Mouse (Mus musculus) gonadal fat pad, adult 2 months (tissue): ENCODE data around the gene Ccdc78. TPM values are rescaled to one million over a fixed set of nuclear protein-coding genes. Genes with fewer than 3 reads are reported as not detected.
"Not testable (repeated sequence)": the region's sequence is repeated elsewhere in the genome, so short reads cannot be mapped to it uniquely, and the experiment has no call there.

Experiments
- DNase-seq: peaks from one replicate; pipeline ENCODE4 v3.0.0-alpha.2; 2012; ENCODE audit warnings: low read depth
- polyA plus RNA-seq: library from polyadenylated mRNA; depleted of rRNA; stranded (reverse); fragments of >200 nt; gene quantifications from 2 replicates; pipeline ENCODE4 v1.2.3, GENCODE M21; 2012; rRNA removed

Gene Ccdc78
- 0.29 and 0.30 TPM in 2 replicates for polyA plus RNA-seq

- no peak for DNase-seq
Measured at GRCm38 (mm10) chr17:25786280-25786679, at the start of gene Ccdc78. Gene Ccdc78, plus strand, starts transcription at chr17:25786580.

DNA sequence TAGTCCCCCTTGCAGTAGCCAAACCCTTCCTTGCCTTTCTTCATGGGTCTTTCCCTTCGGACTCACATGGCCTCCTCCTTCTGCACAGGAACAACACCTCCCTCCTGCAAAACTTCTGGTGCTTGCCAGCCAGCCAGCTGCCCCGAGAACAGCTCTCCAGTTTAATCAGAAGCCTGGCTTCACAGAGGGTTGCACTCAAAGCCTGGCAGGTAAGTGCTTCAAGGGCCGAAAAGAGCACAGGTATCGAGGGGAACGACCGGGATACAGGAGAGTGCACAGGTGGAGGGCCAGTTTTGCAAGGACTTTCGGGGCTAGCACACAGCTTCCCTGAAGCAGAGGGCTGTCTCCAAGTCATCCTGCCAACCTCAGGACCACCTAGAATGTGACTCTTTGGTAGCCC, 47.5 kb upstream of the Ccdc78 start:
- DNase-seq, result no peak

- DNase-seq, result not testable (repeated sequence)
Measured at GRCm38 (mm10) chr17:25741471-25741870, 44.9 kb upstream of the Ccdc78 start.

DNA sequence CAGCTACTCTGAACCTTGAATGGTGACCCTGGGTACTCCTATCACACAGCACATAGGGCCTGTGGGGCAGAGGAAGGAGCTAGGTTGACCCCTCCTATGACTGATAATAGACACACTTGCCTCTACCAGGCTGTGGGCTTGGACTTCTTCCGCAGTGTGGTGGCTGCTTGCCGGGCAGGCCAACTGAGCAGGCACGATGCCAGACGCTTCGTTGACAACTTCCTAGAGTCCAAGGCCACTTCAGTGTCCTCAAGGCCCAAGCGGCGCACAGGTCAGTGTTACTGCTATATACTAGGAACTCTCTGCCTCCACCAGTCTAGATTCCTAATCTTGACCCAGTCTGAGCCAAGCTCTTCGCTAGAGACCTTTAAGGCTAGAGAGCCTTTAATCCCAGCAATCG, 42.5 kb upstream of the Ccdc78 start:
- DNase-seq, result no peak

DNA sequence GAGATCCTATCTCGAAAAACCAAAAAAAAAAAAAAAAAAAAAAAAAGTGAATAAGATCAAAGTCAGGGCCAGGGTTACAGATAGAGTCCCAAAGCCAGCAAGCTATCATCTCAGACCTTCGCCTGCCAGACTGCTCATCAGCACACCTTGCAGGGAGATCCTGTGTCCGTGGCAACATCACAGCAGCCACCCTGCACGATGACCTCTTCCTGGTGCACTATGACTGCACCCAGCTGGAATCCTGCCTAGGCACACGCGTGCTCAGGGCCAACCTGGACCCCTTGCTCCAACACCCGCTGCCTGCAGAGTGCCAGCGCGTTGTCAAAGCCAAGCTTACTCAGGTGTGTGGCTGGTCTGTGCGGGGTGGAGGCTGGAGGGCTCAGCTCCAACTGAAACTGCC, 42.1 kb upstream of the Ccdc78 start:
- no peak for DNase-seq

- DNase-seq, result no peak
Measured at GRCm38 (mm10) chr17:25748238-25748637, 38.1 kb upstream of the Ccdc78 start.

DNA sequence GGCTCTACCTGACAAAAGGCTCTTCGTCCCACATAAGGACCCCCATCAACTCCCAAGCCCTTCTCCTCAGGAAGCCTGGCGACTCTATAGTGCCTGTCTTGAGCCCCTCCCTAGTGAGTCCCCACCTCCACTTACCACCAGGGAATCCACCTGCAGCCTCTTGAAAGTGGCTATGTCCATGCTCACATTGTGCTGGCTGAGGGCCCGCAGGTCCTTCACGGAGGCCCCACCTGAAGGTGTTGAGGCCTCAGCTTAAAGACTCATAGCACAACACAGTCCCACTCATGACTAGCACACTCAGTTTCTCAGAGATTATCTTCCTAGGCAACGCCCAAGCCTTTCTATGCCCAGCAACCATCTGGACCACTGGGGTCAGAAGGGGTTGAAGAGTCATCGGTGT, 37.1 kb upstream of the Ccdc78 start:
- no peak for DNase-seq

DNA sequence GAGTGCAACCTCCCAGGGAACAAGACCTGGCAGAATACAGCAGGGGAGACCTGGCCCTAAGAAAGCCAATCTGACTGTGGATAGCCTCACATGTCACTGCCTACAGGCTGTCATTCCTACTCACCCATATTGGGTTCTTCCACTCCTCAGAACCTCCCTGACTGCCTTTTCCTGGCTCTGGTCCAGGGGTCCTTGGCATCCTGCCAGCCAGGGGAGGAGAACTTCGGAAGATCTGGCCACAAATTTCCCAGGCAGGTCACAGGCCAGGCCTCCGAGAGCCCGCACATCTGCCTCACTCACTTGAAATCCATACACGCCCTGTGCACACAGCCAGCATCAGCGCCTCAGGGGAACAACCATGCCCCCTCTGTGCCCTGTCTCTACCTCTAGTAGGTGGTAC, 34.9 kb upstream of the Ccdc78 start:
- DNase-seq, result no peak

GRCm38 (mm10) chr17:25754241-25754640, 32.1 kb upstream of the Ccdc78 start, which contains the start of gene Msln:
Gene Msln, minus strand, starts transcription at chr17:25754378.
- DNase-seq, result no peak

DNA sequence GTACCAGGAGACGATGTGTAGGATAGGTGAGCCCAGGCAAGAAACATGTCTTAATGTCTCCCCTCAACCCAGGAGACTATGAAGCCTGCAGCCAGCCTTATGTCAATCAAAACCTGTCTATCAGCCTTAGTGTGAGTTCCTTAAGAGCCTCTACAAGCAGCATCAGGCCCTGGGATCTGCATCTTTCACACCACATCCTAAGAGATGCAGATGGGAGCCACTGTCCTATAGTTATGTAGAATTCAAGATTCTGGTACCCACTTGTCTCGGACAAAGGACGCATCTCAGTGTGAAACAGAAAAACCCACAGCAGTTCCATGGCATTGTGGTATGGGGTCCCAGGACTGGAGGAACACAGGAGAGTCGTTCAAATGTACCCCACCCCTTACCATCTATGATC, 31.3 kb upstream of the Ccdc78 start:
- no peak for DNase-seq

DNA sequence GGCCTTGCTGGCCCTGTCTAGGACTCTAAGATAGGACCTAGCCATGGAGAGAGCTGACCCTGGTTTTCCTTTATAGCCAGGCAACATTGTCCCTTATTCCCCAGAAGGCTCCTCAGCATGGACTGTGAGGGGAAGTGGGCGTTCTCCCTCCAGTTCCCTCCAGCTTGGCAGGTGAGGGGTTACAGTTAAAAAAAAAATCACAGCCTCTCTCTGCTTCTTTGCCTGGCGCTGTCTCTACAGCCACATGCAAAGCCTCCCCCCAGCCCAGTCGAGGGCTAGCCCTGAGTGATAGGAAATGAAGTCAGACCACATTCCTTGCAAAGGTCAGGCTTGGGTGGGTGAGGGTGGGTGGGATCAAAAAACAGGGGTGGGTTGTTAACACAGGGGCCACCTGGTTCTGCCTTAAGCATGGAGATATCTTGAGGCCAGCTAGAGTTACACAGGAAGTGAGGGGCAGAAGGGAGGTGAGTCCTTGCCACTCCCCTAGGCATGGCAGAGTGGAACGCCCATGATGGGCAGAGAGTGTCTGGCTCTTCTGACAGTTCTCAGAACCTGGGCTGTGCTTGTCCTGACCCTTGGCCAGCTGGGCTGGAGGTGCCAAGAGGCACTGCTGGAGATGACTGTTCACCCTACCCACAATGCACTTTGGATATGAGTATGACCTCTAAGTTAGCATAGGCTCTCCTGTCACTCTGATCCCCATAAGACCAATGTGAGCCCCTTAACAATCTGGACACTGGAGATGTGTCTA, 30.6 kb upstream of the Ccdc78 start:
- no peak for DNase-seq

GRCm38 (mm10) chr17:25756378-25757242, 29.8 kb upstream of the Ccdc78 start:
- DNase-seq, result no peak

DNA sequence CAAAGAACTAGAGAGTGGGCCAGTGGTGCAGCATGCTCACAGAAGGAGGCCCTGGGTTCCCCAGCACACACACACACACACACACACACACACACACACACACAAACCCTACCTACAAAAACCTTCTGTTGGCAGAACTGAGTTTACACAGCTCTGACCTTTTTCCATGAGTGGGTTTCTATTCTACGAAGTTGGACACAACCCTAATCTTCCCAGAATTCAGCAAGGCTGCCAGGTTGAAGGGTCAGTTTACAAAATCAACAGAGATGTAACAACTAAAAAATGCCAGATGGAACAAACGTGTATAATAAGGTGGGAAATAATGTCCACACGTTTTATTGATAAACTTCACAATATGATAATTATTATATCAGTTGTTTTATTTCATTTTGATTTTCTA, 28.7 kb upstream of the Ccdc78 start:
- no peak for DNase-seq

DNA sequence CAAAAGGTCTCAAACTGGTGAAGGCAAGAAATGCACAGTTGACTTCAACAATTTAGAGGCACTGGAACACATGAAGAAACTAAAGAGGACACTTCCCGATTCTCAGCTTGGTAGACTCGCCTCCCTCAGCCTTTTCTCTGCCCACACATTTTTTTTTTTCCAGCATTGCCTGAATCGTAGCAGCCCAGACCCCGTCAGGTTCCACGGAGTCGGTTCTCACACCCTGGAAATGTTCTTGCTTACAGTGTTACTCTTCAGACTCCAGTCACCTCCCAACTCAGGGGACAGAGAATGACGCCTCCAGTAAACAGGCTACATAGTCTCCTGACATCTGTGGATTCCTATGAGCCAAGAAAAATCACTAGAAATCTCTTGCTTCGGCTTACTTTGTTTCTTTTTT, 26.2 kb upstream of the Ccdc78 start:
- DNase-seq, result no peak

DNA sequence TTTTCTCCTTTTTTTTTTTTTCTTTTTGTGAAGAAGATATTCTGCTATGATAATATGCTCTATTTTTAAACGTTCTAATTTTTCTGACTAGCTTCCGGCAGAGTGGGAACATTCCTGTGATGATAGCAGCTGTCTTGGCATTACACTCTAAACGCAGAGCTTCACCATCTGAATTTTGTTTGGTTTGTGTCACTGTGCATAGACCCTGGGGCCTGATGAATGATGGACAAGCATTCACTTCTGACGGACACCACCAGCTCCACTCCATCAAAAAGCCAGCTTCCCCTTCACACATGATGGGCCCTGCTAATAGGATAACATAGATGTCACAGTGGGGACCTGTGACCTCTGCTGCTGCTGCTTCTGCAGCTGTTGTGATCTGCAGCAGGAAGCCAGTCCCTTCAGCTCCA, 24.8 kb upstream of the Ccdc78 start:
- DNase-seq, result no peak

DNA sequence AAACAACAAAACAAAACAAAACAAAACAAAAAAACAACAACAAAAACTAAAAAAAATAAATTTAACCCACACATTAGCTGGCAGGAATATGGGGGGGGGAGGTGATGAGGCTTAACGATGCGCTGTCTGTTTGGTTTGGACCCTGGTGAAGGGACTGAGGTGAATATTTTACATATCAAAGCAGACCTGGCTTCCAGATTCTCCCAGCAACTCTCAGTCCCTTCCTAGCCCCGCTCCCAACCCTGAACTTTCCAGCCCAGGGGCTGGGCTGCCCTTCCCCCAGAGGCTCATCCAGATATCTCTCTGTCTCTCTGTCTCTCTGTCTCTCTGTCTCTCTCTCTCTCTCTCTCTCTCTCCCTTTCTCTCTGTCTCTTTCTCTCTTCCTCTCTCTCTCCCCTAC, 23.8 kb upstream of the Ccdc78 start:
- no peak for DNase-seq

GRCm38 (mm10) chr17:25765886-25766285, 20.5 kb upstream of the Ccdc78 start:
- DNase-seq, result no peak

GRCm38 (mm10) chr17:25769331-25769730, 17.0 kb upstream of the Ccdc78 start:
- no peak for DNase-seq

GRCm38 (mm10) chr17:25773549-25774120, 12.7 kb upstream of the Ccdc78 start, which contains the start of gene Narfl:
Gene Narfl, plus strand, starts transcription at chr17:25773776.
- DNase-seq, result peak; percentile 72

DNA sequence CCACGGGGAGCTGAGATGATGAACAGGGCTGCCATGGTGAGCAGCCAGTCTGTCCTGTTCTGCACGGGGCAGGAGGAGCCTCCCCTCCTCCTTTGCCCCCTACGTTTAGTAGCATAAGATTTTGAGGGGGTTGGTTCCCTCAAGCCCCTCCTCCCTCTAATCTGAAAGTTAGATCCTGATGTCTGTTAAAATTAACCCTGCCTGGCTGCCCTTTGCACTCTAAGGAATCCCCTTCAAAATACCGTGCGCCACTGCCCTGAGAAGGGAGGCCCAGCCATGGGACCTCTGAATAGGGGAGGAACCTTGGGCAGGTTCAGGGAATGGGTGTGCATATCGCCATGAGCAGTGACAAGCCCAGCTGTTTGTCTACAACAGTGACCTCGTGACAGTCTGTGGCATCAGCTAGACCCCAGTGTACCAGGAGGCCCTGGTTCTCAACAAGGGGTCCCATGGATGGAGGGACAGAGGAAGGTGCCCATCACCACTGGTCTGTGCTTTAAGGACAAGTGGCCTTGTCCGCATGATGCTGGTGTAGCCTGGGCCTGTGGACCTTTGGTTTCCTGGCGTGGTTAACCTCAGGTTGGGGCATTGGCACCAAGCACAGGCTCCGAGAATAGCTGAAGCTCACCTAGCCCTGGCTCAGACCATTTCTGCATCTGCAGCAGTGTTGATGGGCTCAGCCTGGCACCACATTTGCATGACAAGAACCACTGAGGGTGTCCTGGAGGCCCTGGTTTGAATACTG, 10.9 kb upstream of the Ccdc78 start:
- DNase-seq, result no peak

- DNase-seq, result no peak
Measured at GRCm38 (mm10) chr17:25777948-25778347, 8.4 kb upstream of the Ccdc78 start.

GRCm38 (mm10) chr17:25781339-25781738, 5.0 kb upstream of the Ccdc78 start:
- DNase-seq, result no peak
